In the genomic region with DNA sequence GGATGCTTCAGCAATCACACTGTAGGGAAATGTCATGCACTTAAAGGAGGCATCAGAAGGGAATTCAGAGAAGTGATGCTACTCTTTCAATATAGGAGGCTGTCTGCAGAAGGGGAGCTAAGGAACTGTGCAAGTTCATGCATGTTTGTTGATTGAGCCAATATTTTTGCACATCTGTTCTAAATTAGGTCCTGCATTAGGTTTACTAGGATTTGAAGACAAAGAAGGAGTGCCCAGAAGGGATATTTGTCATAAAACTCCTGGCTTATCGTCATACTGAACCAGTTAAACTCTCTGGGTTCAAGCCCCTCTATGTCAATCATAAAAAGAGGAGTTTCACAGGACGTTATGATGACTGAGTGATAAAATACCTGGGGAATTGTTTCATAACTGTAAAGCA, we compare ENCODE assay signal across 22 mouse cellular contexts.
"Had no signal": no experiment of that assay in that cellular context is flagged by ENCODE, and none has a peak within 500 bp of the region (broad histone marks: within the 10 kb centered on the region; RNA-seq: fewer than 3 reads in every experiment).

No protein-coding gene starts in this region.

- H3K27ac ChIP-seq: kidney, postnatal 0 days; limb, embryonic 15.5 days; liver, embryonic 14.5 days; macrophage; midbrain, embryonic 12.5 days; midbrain, embryonic 15.5 days; neural tube, embryonic 12.5 days; neural tube, embryonic 15.5 days; stomach, postnatal 0 days had no signal

- H3K9me3 ChIP-seq: limb, embryonic 15.5 days; midbrain, embryonic 12.5 days; midbrain, embryonic 15.5 days; neural tube, embryonic 12.5 days; neural tube, embryonic 15.5 days had no signal

- H3K9ac ChIP-seq: limb, embryonic 15.5 days; liver, embryonic 14.5 days; liver, postnatal 0 days; lung, embryonic 14.5 days; midbrain, embryonic 12.5 days; midbrain, embryonic 15.5 days; neural tube, embryonic 12.5 days; neural tube, embryonic 15.5 days had no signal

- DNase-seq: kidney, postnatal 25 days; layer of hippocampus, adult 9-11 months; liver, postnatal 0 days; lung, embryonic 14.5 days; right cerebral cortex, adult 18-20 months; right cerebral cortex, postnatal 14 days; right cerebral cortex, postnatal 4 days; thymus, adult 2 months; thymus, postnatal 14 days; thymus, postnatal 4 days had no signal

- H3K4me1 ChIP-seq: midbrain, embryonic 12.5 days; midbrain, embryonic 15.5 days; neural tube, embryonic 12.5 days; neural tube, embryonic 15.5 days had no signal

- H3K4me3 ChIP-seq: layer of hippocampus, adult 2 months; limb, embryonic 15.5 days; midbrain, embryonic 12.5 days; midbrain, embryonic 15.5 days; neural tube, embryonic 12.5 days; neural tube, embryonic 15.5 days had no signal

- H3K4me2 ChIP-seq: limb, embryonic 15.5 days; liver, embryonic 11.5 days; lung, embryonic 14.5 days; midbrain, embryonic 12.5 days; midbrain, embryonic 15.5 days; neural tube, embryonic 12.5 days; neural tube, embryonic 15.5 days had no signal

- H3K36me3 ChIP-seq: limb, embryonic 15.5 days; midbrain, embryonic 12.5 days; midbrain, embryonic 15.5 days; neural tube, embryonic 12.5 days; neural tube, embryonic 15.5 days had no signal

- ATAC-seq: liver, postnatal 0 days; lung, postnatal 0 days; midbrain, embryonic 15.5 days had no signal

- H3K27me3 ChIP-seq: limb, embryonic 15.5 days; midbrain, embryonic 12.5 days; midbrain, embryonic 15.5 days; neural tube, embryonic 12.5 days; neural tube, embryonic 15.5 days had no signal
